Mouse (Mus musculus) gonadal fat pad, adult 2 months (tissue): ENCODE measurements around the gene Tomm40. TPM values are rescaled to one million over a fixed set of nuclear protein-coding genes. Genes with fewer than 3 reads are reported as not detected.

ENCODE experiments used
- DNase-seq: peaks from one replicate; pipeline ENCODE4 v3.0.0-alpha.2; 2012; ENCODE audit warnings: low read depth
- polyA plus RNA-seq: library from polyadenylated mRNA; depleted of rRNA; stranded (reverse); fragments of >200 nt; gene quantifications from 2 replicates; pipeline ENCODE4 v1.2.3, GENCODE M21; 2012; rRNA removed

The Tomm40 gene
- 71.5 and 78.9 TPM in 2 replicates for polyA plus RNA-seq

GRCm38 (mm10) chr7:19715239-19716054 lies at the start of gene Tomm40:
Gene Tomm40, minus strand, starts transcription at chr7:19715438.
- DNase-seq, result no peak

- no peak for DNase-seq
Measured at GRCm38 (mm10) chr7:19764581-19764980, 49.3 kb upstream of the Tomm40 start.

- no peak for DNase-seq
Measured at GRCm38 (mm10) chr7:19763829-19764477, 48.7 kb upstream of the Tomm40 start.

- no peak for DNase-seq
Measured at GRCm38 (mm10) chr7:19762283-19762682, 47.0 kb upstream of the Tomm40 start.

- DNase-seq, result no peak
Measured at GRCm38 (mm10) chr7:19760021-19760420, 44.8 kb upstream of the Tomm40 start.

- DNase-seq, result no peak
Measured at GRCm38 (mm10) chr7:19758623-19759022, 43.4 kb upstream of the Tomm40 start.

- no peak for DNase-seq
Measured at GRCm38 (mm10) chr7:19755851-19756786, 40.9 kb upstream of the Tomm40 start.

- DNase-seq, result no peak
Measured at GRCm38 (mm10) chr7:19755008-19755407, 39.8 kb upstream of the Tomm40 start.

GRCm38 (mm10) chr7:19754065-19754464 lies 38.8 kb upstream of the Tomm40 start:
- DNase-seq, result no peak

- no peak for DNase-seq
Measured at GRCm38 (mm10) chr7:19753587-19753986, 38.3 kb upstream of the Tomm40 start.

GRCm38 (mm10) chr7:19752652-19753051 lies 37.4 kb upstream of the Tomm40 start:
- no peak for DNase-seq

- DNase-seq, result no peak
Measured at GRCm38 (mm10) chr7:19751070-19751383, 35.8 kb upstream of the Tomm40 start.

GRCm38 (mm10) chr7:19750217-19751069 lies 35.2 kb upstream of the Tomm40 start, which contains the start of gene Nectin2:
Gene Nectin2, minus strand, starts transcription at chr7:19750483.
- DNase-seq, result no peak

GRCm38 (mm10) chr7:19749389-19750216 lies 34.4 kb upstream of the Tomm40 start:
- DNase-seq, result peak; percentile 78

GRCm38 (mm10) chr7:19748219-19749195 lies 33.3 kb upstream of the Tomm40 start:
- DNase-seq, result no peak

- no peak for DNase-seq
Measured at GRCm38 (mm10) chr7:19747420-19748218, 32.4 kb upstream of the Tomm40 start.

GRCm38 (mm10) chr7:19746426-19747201 lies 31.4 kb upstream of the Tomm40 start:
- DNase-seq, result no peak
